Mouse (Mus musculus) embryonic fibroblast, embryonic 13.5 days (primary cell): ENCODE data around the gene Tshz2. TPM values are rescaled to one million over a fixed set of nuclear protein-coding genes. Genes with fewer than 3 reads are reported as not detected.
A peak's percentile ranks its signal among the peaks of the same experiment; 100 is the strongest.

Experiments used
- H3K27ac ChIP-seq: 2 replicates; pipeline ENCODE4 v1.5.1; 2012; ENCODE audit warnings: low read length, control low read depth, inconsistent platforms; ENCODE audit not compliant: insufficient read depth
- H3K4me1 ChIP-seq: 2 replicates; pipeline ENCODE4 v1.6.1; 2011; ENCODE audit warnings: low read length; ENCODE audit not compliant: control insufficient read depth, insufficient read depth
- H3K4me3 ChIP-seq: 2 replicates; pipeline ENCODE4 v1.5.1; 2011; ENCODE audit warnings: mild to moderate bottlenecking, control low read depth, low read length; ENCODE audit not compliant: insufficient read depth
- CTCF ChIP-seq: IDR thresholded peaks from 2 replicates; pipeline ENCODE4 v1.5.1; 2011; ENCODE audit warnings: mild to moderate bottlenecking, control low read depth, low read length, moderate library complexity, borderline replicate concordance; ENCODE audit not compliant: insufficient read depth
- POLR2A ChIP-seq: IDR thresholded peaks from 2 replicates; pipeline ENCODE4 v1.6.1; 2011; ENCODE audit warnings: low read depth, mild to moderate bottlenecking, control low read depth, low read length, moderate library complexity
- polyA plus RNA-seq: library from polyadenylated mRNA; stranded (reverse); fragments of >200 nt; gene quantifications from 2 replicates; pipeline ENCODE4 v1.2.4, GENCODE M21; 2011; ENCODE audit warnings: low read depth; ENCODE audit not compliant: missing spikeins, insufficient read length

The Tshz2 gene
- polyA plus RNA-seq, 1 experiment, result 10.7 TPM

DNA sequence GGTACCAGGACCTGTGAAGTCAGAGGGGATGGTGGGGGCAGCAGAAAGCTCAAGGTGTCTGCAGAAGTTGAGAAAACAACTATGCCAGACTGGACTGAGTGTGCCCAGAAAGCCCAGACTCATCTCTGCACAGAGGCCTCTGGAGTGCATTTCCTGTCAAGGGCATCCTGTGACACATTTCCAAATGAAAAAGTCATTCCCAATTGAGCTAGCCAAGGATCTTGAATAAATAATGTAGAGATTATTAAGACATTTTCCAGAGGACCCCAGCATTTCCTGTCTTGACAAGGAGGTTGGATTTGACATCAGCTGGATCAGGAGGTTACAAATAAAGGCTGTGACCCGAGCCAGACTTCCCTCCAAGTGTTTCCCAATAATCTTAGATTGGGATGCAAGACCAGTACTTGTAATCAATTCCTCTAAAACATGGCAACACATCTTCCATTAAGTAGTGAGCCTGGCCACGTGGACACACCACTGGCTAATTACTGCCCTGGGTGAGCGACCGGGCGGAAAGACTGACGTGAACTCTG, 374.7 kb downstream of the Tshz2 start:
- no peaks in the 10 kb centered on the region for H3K4me1 ChIP-seq
- no peak overlapping the region for H3K4me3 ChIP-seq
- TF ChIP-seq POLR2A, result no peak
- no peak for TF ChIP-seq CTCF
- no peak overlapping the region for H3K27ac ChIP-seq

DNA sequence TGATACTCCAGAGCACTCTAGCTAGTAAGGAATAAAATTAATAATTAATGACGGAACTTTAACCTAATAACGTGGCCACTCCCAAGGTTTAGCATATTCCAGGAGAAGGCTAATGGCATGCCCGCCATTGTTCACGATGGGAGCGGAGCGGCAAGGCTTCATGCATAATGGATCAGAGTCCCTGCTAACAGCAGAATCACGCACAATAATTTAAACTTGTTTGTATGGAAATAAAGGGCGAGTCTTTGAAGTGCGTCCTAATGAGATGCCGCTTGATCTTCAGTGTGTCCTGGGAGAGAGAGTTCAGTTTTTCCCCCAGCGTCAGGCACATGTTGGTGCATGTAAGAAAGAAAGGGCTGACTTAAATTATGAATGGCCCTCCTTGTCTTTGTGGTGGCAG, 376.9 kb downstream of the Tshz2 start:
- H3K27ac ChIP-seq, result no peak overlapping the region
- H3K4me3 ChIP-seq, result no peak overlapping the region
- no peak for TF ChIP-seq POLR2A
- TF ChIP-seq CTCF, result no peak

DNA sequence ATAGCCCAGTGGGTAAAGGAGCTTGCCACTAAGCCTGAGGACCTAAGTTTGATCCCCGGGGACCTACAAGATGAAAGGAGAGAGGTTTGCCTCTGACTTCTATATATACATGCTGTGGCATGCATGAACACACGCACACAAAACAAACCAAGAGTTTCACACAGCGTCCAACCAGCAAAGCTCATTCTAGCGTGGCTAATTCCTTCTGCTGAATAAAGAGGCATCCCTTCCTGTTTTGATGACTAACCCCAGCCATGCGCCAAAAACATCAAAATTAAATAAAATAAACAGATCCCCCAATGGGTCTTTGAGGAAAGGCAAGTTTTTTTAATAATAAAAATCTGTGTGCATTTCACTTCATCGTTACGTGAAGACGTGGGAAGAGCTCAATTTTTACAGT, 379.0 kb downstream of the Tshz2 start:
- Histone ChIP-seq H3K4me3 (no peak overlapping the region), H3K4me1 (no peaks in the 10 kb centered on the region), H3K27ac (no peak overlapping the region)
- no peak for TF ChIP-seq POLR2A
- TF ChIP-seq CTCF, result no peak

More for the DNA sequence above, 376.9 kb downstream of the Tshz2 start:
- no peaks in the 10 kb centered on the region for H3K4me1 ChIP-seq

DNA sequence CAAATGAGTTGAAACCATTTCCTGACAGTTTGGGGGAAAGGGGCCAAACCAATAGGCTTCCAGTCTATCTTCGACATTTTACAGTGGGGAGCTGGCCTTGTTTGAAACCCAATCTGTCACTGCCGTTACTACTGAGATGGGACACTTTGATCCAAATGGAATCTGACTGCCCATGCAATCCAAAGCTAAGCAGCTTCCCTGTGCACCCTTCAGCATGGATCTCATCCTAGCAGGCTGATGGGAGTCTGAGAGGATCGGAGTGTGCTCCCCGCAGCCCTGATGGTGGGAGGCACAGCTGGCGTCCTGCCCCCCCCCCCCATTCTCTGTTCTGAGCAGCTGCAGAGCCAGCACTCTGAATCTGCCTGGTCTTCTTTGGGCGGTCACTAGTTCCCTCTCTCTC, 384.5 kb downstream of the Tshz2 start:
- Histone ChIP-seq H3K27ac (no peak overlapping the region), H3K4me3 (no peak overlapping the region), H3K4me1 (no peaks in the 10 kb centered on the region)
- TF ChIP-seq CTCF, result no peak
- no peak for TF ChIP-seq POLR2A

DNA sequence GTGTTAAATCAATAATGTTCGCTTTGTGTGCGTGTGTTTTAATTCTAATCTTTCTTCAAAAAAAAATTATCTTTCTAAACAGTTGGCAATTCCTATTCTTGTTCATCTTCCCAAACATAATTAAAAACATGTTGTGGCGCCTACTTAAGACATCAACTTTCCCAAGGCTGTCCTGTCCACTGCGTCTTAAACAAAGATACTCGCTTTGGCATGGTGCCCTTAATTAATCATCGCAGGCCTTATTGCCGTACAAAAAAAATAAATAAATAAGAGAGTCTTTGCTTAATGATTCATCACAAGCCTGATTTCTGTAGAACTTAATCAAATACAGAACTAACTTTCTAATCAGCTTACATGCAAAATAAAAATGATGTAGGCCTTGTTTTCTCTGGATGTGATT, 385.1 kb downstream of the Tshz2 start:
- no peak overlapping the region for H3K4me3 ChIP-seq
- no peak overlapping the region for H3K27ac ChIP-seq
- no peaks in the 10 kb centered on the region for H3K4me1 ChIP-seq
- TF ChIP-seq CTCF, result no peak
- no peak for TF ChIP-seq POLR2A

DNA sequence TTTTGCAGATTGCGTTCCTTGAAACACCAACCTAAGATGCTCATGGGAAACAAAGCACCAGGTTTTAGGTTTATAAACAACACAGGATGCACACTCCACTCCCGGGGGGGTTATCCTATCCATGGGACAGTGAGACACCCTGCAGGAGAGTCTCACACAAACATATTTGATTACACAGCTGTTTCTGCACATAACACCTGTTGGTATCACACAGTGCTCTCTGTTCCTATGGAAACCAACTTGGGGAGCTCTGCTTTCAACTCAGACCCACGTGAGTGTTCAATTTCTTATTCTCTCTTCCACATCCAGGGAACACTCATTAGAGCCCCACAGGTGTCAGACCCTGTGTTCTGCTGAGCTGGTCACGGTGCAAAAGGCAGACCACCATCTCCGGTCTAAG, 390.1 kb downstream of the Tshz2 start:
- Histone ChIP-seq H3K27ac (no peak overlapping the region), H3K4me1 (no peaks in the 10 kb centered on the region), H3K4me3 (no peak overlapping the region)
- TF ChIP-seq POLR2A, result no peak
- no peak for TF ChIP-seq CTCF

DNA sequence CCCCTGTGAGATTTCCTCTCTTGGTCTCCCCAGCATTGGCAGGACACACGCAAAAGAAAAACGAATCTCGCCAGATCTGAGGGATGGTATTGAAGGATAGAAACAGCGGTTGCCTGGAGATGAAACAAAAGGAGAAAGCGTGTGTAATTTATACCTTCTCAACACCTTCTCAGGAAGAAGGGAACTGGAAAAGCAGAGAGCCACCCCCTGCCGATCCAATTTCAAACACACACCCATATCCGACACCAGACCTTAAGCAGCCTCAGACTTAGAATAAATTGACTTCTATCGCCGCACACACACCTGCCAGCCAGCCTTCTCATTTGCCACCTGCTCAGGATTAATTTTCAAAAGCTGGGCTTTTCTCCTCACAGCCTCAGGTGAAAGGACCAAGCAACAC, 390.9 kb downstream of the Tshz2 start:
- Histone ChIP-seq H3K27ac (no peak overlapping the region), H3K4me3 (no peak overlapping the region), H3K4me1 (no peaks in the 10 kb centered on the region)
- no peak for TF ChIP-seq CTCF
- no peak for TF ChIP-seq POLR2A

DNA sequence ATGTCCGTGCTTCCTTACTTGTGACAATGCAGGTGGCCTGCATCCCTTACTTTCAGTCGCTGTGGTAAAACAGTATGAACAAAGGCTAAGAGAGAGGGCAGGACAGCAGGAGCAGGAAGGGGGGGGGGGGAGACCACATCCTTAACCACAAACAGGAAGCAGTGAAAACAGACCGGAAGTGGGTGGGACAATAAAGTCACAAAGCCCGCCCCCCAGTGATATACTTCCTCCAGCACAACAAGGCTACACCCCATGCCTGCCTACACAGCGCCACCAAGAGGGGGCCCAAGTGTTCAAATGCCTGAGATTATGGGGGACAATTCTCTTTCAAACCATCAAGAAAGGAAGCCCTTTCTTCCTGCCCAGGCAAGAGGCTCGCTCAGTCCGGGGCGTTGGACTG, 392.1 kb downstream of the Tshz2 start:
- TF ChIP-seq CTCF, result no peak
- TF ChIP-seq POLR2A, result no peak
- Histone ChIP-seq H3K27ac (no peak overlapping the region), H3K4me3 (no peak overlapping the region), H3K4me1 (no peaks in the 10 kb centered on the region)

DNA sequence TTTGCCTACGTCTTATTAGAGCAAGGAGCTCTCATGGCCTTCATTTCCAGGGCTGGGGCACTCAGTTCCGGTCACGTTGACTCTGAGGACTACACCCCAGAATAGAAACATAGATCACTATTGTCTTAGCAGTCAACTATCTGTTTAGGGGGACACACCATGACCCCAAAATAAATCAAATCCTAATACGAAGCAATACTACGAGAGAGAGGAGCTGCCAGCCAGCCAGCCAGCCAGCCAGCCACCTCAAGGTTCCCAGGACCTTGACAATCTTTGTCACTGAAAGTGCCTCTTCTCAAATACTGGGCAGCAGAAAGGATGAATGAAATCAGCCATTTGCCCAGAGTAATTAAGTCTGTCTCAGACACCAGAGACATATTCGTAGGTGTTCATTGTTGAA, 393.1 kb downstream of the Tshz2 start:
- Histone ChIP-seq H3K27ac (no peak overlapping the region), H3K4me3 (no peak overlapping the region), H3K4me1 (no peaks in the 10 kb centered on the region)
- TF ChIP-seq POLR2A (no peak), CTCF (no peak)

DNA sequence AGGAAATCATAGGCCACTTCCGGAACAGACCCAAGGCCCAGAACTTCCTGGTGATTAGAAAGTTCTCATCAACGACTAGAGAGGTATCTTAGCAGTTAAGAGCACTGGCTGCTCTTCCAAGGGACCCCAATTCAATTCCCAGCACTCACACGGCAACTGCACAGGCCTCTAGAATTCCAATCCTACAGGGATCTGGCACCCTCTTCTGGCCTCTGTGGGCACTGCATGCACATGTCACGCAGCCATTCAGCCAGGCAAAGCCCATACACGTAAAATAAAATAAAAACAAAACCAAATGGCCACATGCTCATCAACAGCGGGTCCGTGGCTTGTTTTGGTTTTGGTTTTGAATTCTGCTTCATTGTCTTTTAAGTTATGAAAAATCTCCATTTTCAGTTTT, 395.0 kb downstream of the Tshz2 start:
- no peak overlapping the region for H3K4me3 ChIP-seq
- TF ChIP-seq POLR2A (no peak), CTCF (peak; percentile 18; the same call in 1 of the 2 replicates)
- no peak overlapping the region for H3K27ac ChIP-seq
- no peaks in the 10 kb centered on the region for H3K4me1 ChIP-seq

DNA sequence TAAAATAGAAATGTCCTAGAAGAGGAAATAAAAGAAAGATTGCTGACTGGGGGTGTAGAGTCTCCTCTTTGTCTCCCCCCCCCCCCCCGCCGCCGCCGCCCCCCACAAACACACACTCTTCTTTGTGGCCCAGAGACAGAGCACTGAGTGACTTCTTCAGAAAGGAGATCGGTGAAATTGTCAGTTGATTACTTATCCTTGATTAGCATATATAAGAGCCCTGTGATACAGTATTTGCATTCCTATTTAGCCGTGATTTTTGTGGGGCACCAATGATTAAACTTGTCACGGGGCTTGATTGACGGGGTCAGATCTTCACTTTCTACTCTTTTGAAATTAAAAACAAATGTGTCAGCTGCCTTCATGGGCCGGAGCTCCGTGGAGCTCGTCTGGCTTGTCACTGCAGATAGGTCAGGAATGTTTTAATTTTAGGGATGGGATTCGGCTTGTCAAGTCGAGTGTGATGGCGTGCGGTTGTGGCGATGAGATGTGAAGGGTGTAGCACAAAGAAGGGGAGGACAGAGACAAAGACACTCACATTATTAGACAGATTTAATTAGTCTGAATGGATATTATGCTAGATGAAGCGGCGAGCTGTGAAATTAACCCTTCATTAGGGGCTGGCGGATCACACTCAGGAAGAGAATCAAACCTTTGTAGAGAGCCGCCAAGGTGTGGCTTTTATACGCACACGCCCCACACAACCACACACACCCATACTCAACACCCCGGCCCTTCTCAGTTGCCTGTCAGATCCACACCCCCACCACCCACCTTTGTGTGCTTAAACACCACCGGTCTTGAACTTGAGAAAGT, 395.9 kb downstream of the Tshz2 start:
- TF ChIP-seq CTCF, result no peak
- TF ChIP-seq POLR2A, result no peak
- Histone ChIP-seq H3K27ac (no peak overlapping the region), H3K4me1 (no peaks in the 10 kb centered on the region), H3K4me3 (no peak overlapping the region)
